Mouse (Mus musculus) testis, adult 10 weeks (tissue): ENCODE measurements around the gene Exosc5. TPM values are rescaled to one million over a fixed set of nuclear protein-coding genes. Genes with fewer than 3 reads are reported as not detected.

Source experiments
- polyA plus RNA-seq: library from polyadenylated mRNA; stranded (reverse); fragments of 350-450 nt; fragmentation: Illumina TruSeq; extraction: RNeasy Lipid Tissue Mini Kit (QIAGEN cat#74804); gene quantifications from one replicate; pipeline ENCODE4 v1.2.3, GENCODE M21; 2014; ENCODE audit warnings: low read depth, low replicate concordance

Gene Exosc5
- polyA plus RNA-seq, result 16.7 TPM

DNA sequence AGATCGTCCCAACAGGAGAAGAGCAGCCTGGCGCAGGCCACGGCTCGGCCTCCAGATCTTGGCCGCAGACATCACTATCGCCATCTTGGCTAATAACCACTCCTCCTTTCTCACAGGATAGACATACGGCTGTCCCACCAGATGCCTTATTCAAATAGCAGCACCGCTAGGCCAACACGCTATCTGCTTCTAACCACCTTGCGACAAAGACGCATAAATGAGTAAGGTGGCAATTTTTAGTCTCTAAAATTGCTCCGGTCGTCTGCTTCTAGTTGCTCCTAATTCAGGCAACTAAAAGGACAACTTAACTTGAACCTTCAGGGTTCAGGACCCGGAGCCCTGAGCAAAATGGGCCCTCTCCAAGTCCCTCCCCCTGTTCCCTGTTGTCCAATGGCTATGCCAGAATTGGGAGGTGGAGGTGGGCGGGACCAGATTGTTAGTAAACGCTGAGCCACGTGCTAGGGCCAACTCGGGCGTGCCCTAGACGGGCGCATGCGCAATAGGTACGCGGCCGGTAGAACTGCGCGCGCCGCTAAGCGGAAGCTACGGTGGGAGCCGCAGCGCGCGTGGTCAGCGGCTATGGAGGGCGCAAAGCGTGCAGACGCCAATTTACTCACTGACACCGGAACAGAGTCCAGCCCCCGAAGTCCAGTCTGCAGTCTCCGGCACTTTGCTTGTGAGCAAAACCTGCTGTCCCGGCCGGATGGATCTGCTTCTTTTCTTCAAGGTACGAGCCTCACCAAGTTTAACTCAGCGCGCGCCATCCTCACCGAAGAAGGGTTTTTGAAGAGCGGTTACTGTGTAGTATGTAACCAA, at the start of gene Exosc5, which contains the start of gene Bckdha:
Gene Exosc5 (plus strand): TSS at position 508 of the 816 bp plus-strand sequence.
Gene Bckdha (minus strand): TSS at position 325 of the 816 bp plus-strand sequence.

DNA sequence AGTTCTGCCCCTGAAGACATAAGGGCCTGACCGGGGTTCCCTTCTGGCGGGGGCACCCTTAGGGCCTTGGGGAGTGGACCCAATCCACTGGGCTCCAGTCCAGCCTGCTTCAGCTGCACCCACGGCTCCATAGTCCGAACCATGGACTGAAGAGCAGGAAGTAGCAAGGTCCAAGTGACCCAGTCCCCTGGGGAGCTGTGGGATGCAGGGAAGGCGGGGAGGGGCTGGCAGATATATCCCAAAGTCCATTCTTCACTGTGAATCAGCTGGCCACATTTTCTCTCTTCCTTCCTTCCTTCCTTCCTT, 43.3 kb upstream of the Exosc5 start, which contains the start of gene Erich4:
Gene Erich4 (minus strand): TSS at position 187 of the 306 bp plus-strand sequence.

DNA sequence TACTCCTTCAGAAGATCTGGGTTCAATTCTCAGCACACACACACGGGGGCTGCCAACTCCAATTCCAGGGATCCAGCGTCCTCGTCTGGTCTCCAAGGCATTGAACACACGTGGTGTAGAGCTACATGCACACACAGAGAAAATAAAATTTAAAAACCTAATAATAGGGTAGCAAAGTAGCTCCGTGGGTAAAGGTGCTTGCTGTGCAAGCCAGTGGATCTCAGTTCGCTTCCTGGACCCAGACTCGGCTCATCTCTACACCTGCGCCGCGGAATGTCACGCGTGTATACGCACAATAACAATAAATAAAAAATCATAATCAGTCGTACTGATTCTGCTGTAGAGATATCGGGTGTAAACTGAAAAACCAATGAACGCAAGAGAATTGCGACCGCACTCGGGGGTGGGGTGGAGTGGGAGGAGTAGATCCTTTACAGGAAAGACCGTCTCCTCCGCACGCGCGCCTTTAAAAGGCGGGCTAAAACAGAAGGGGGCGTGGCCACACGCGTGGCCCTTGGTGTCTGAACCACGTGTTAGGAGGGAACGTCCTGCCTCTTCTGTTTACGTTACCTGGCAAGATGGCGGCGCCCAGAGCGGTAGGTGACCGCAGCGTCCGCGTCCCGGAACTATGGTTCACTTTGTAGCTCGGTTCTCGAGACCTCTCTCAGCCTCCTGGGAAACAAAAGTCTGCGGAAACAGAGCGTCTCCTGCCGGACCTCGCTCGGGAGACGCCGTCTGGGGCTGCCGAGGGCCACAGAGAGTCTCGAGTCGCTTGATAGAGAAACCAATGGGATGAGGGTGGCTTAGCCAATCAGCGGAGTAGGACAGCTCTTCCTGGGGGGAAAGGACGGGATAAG, 39.9 kb upstream of the Exosc5 start, which contains the start of gene Dmac2:
Gene Dmac2 (plus strand): TSS at position 550 of the 857 bp plus-strand sequence.

DNA sequence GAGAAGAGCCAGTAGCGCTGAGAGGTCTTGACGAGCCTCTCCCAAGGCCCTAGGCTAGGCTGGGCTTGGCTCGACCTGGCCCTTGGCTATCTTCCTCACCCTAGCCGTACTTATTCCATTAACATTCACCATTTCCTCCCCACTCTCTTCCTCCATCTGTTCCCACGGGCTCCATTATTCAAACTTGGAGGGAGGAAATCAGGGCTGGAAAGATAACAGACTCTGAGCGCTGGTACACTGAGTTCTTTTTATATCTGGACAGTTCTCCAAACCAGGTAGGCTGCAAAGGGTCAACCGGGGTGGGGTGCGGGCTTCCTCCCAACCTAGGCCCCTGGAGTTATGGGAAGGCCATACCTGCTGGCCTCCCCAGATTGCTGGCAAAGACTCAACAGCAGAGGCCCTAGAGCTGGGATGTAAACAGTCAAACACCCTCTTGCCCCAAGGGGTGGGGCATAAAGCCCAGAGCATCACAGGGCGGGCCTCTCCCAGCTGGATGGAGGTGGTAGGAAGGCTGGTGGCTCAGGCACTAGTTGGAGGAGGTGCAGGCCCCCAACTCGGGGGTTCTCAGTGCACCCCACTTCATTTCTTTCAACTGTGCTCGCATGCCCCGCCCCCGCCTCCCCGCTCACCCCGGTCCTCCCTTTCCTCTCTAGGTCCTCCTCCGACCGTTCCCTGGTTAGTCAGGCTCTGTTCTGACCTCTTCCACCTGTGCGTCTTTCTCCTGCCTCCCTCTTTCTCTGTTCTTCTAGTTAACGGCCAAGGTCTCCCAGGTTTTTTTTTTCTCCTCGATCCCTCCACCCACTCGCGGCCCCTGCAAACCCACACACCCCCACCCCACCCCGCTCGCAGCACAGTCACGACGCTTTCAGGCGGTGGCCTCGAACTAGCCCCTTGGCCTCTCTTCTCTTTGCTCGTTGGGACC, 32.2 kb upstream of the Exosc5 start, which contains the start of gene B3gnt8:
Gene B3gnt8 (plus strand): TSS at position 146 of the 922 bp plus-strand sequence.

DNA sequence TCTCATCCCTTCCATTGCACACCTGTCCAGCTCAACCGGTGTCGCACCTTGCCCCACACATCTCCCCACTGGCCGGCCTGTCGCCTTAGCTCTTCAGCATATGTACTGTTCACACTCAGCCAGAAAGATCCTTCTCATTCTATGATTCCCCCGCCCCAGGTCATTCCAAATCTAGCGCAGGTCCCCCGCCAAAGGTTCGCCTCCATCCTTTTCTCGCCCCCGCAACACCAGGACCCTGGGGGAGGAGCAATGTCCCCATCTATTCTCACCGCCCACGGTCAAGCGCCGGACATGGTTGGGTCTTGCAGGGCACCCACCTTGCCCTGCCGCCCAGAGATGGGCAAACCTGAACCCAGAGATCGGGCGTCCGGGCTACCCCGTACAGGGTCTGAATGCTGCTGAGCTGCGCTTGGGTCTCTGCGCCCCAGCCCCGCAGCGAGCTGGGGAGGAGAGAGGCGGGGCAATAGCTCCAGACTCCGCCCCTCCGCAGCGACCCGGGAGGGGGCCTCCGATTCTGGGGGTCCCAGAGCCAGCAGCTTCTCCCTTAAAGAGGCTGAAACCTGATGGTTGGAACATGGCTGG, 15.8 kb downstream of the Exosc5 start, which contains the start of gene Tmem91:
Gene Tmem91 (minus strand): TSS at position 448 of the 582 bp plus-strand sequence.

DNA sequence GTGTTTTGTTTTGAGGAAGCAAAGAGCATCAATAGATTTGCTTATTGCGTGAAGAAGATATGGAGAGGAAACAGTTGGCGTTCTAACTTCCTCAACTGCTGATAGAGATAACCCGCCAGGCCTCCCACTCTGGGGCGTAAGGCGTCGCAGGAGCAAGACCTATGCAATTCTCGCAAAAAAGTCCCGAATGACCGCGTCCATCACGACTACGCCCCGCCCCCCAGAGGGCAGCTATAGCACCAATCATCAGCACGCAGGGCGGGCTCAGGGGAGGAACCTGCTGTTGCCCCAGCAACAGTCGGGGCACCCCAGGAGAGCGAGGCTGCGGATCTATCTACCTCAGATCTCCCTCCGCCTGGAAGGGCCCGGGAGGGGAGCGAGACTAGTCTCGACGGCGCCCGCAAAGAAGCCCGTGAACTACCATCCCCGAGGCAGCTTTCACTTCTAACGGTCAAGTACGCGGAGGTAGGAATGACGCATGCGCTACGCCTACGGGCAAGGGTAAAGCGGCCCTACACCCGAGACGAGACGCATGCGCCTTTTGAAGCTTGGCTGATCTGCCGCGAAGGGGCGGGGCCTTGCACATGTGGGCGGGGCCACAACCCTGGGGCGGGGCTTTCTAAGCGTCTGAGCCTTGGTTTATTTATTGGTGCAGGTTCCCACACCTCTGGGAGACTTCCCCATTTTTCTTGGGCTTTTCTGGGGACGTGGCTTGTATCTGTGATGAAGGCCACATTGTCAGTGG, 21.7 kb downstream of the Exosc5 start, which contains the start of gene B9d2:
Gene B9d2 (plus strand): TSS at position 267 of the 745 bp plus-strand sequence.

DNA sequence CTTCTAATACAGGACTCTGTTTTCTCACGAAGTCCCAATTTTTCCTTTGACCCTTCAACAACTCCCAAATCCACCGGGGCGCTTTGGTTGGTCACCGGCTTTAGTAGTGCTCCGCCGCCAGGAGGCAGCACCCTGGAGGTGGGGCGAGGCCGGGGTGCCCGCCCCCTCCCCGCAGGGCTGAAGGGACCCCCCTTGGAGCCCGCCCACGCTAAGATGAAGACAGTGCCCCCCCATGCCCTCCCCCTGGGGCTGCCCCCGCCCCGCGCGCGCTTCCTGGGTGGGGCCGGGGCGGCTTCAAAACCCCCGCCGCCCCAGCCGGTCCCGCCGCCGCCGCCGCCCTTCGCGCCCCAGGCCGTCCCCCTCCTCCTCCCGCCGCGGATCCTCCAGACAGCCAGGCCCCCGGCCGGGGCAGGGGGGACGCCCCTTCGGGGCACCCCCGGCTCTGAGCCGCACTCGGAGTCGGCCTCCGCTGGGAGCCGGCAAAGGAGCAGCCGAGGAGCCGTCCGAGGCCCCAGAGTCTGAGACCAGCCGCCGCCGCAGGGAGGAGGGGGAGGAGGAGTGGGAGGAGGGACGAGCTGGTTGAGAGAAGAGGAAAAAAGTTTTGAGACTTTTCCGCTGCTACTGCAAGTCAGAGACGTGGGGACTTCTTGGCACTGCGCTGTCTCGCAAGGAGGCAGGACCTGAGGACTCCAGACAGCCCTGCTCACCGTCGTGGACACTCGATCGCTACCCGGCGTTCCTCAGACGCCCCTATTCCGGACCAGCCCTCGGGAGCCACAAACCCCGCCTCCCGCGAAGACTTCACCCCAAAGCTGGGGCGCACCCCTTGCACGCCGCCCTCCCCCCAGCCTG, 27.9 kb downstream of the Exosc5 start, which contains the start of gene Tgfb1:
Gene Tgfb1 (plus strand): TSS at position 323 of the 852 bp plus-strand sequence.

DNA sequence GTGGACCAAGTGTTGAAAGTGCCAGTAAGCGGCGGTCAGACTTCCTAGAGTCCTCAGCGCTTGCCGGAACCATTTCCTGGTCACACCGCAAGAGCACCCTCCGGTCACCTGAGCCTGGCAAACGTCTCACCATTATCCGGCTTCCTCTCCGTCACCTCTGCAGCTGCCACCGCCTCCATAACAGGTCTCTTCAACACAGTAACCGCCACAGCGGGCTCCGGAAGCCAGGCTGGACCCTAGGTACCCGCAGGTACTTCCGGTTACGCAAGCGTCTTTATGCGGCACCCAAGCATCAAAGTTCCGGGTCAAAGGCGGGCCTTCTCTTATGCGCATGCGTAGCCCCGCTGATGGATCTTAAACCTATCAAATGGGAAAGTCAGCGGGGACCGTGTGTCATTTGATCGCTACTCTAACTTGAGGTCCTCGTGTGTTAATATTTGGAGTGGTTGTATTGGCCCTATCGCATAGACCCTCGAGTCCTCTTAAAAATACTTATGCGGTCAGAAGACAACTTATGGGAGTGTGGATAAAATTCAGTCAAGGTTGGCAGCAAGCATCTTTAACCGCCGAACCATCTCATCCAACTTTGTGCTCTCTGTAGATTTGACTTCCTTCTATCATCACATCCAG, 59.9 kb downstream of the Exosc5 start, which contains the start of gene Ccdc97:
Gene Ccdc97 (minus strand): TSS at position 301 of the 630 bp plus-strand sequence.

Other genes starting within 250 kb of the Exosc5 start
- not detected for gene Cxcl17, start 246.3 kb upstream of the Exosc5 start, polyA plus RNA-seq
- gene Ceacam1, start 181.6 kb upstream of the Exosc5 start, polyA plus RNA-seq, result 0.53 TPM
- 39.4 TPM for gene Ceacam2, start 119.3 kb upstream of the Exosc5 start, polyA plus RNA-seq
- not detected for gene Erich4, start 43.3 kb upstream of the Exosc5 start, polyA plus RNA-seq
- 19.2 TPM for gene Dmac2, start 39.8 kb upstream of the Exosc5 start, polyA plus RNA-seq
- not detected for gene B3gnt8, start 32.5 kb upstream of the Exosc5 start, polyA plus RNA-seq
- gene Bckdha, start 183 bp upstream of the Exosc5 start, polyA plus RNA-seq, result 0.56 TPM
- gene Tmem91, start 16.0 kb downstream of the Exosc5 start, polyA plus RNA-seq, result 0.13 TPM
- gene B9d2, start 21.6 kb downstream of the Exosc5 start, polyA plus RNA-seq, result 0.28 TPM
- 1.9 TPM for gene Tgfb1, start 27.8 kb downstream of the Exosc5 start, polyA plus RNA-seq
- 4.0 TPM for gene Ccdc97, start 59.9 kb downstream of the Exosc5 start, polyA plus RNA-seq
- 85.6 TPM for gene Hnrnpul1, start 95.6 kb downstream of the Exosc5 start, polyA plus RNA-seq
- gene Axl, start 129.5 kb downstream of the Exosc5 start, polyA plus RNA-seq, result 16.5 TPM
- gene Cyp2s1, start 157.7 kb downstream of the Exosc5 start, polyA plus RNA-seq, result 0.38 TPM
- not detected for gene Cyp2b10, start 238.5 kb downstream of the Exosc5 start, polyA plus RNA-seq